Mouse (Mus musculus): ENCODE results near the gene Shmt2.

Shmt2 gene

GRCm38 (mm10) chr10:127534036-127534928 is 12.0 kb upstream of the Shmt2 start, which contains the start of gene Nxph4:
TSS of gene Nxph4 (minus strand) at chr10:127534559.
- DNase-seq (ENCODE audit: low spot score): no peak

DNA sequence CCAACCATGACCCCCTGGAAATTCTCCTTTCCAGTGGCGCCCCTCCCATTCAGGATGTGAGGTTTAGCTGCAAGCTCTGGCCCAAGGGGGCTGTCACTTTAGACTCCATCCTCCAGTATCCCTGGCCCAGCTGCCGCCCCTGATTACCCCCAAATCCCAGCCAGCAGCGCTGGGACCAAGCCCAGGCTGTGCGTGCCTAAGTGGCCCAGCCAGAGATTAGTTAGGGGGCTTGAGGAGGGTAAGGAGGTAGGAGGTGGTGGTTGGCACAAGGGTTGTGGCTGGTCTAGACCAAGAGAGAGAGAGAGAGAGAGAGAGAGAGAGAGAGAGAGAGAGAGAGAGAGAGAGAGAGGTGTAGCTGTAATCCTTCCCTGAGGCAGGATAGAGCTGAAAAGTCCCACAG is 9.3 kb upstream of the Shmt2 start:
- DNase-seq (ENCODE audit: low spot score): no peak

DNA sequence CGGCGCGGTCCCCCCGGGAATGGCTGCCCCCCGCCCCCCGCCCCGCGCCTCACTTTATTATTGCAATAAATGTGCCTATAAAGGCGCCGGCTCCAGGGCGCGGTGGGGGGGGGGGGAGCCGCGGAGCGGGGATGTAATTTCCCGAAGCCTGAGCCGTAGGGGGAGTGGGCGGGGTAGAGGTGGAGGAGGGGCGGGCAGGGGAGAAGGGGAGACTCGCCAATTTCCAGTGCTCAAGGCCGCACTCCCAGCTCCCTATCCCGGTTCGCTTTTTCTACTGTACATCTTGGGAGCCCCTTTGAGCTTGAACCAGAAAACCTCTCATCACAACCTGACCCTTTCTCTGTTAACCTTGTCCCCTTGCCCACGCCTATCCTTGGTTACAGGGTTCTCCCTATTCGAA is 8.7 kb upstream of the Shmt2 start:
- DNase-seq (ENCODE audit: low spot score): no peak

GRCm38 (mm10) chr10:127527481-127527880 is 5.2 kb upstream of the Shmt2 start:
- DNase-seq (ENCODE audit: low spot score): no peak

GRCm38 (mm10) chr10:127526681-127527080 is 4.4 kb upstream of the Shmt2 start:
- no peak for DNase-seq (ENCODE audit: low spot score)

DNA sequence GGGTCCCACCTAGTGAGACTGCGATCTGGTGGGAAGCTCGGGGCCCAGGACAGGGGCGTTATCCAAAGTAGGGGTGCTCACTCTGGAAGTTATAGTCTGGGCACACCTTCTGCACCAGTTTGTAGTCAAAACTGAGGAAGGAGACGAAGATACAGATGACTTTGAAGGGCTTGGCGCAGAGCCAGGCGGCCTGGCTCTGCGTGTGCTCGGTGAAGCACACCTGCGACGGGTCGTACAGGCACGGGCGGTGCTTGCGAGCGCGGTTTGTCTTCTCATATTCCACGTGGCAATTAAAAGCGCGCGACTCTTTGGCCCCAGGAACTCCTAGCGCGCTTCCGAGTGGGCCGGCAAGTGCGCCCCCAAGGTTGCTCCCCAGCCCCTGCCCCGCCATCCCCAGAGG is 3.8 kb upstream of the Shmt2 start:
- DNase-seq (ENCODE audit: low spot score): no peak

GRCm38 (mm10) chr10:127524646-127525255 is 2.5 kb upstream of the Shmt2 start:
- DNase-seq (ENCODE audit: low spot score): no peak

DNA sequence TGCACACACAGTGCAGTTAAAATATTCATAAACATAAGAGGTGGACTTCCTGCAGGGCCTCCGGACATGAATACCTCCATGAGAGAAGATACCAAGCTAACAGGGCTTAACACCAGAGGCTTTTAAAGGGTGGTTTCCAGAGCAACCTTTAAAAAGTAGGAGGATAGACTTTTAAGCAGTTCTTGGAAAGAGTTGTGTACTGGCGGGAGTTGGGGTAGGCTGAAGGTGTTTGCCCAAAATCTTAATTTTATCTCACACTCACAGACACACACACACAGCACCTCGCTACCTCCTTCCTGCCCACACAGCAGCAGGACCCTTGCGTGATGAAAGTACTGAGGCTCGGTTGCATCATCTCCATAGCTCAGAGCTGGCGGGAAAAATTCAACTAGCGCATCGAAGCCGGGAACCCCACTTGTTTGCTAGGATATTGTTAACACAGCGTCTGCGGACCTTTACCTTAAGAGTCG is 598 bp downstream of the Shmt2 start:
- peak; percentile 26 for DNase-seq (ENCODE audit: low spot score)

DNA sequence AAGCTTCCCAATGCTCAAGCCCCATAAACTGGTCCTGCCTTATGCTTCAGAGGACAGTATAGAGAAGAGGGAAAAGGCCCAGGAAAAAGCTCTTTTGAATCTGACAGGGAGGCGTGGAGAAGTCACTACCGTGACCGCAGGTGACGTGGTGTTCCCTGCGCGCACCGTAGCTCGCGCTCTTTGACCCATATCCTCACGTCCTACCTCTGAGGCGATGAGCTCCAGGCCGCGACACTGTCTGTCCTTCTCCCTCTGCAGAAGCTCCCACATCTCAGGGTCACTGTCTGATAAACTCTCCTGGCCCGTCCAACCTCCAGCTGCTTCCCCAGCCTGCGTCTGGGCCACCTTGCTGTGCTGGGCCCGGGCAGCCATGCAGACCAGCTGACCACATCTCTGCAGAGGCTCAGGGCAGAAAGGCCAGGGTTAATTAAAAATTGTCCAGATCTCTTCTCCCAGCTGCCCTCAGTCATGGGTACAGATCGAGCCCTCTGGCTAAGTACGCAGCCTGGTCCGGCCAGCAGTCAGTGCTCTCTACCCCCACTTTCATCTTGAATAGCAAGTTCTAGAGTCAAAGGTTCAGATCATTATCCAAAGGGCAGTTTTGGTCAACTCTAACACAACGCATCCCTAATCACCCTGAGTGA is 1.4 kb downstream of the Shmt2 start:
- DNase-seq (ENCODE audit: low spot score): no peak

DNA sequence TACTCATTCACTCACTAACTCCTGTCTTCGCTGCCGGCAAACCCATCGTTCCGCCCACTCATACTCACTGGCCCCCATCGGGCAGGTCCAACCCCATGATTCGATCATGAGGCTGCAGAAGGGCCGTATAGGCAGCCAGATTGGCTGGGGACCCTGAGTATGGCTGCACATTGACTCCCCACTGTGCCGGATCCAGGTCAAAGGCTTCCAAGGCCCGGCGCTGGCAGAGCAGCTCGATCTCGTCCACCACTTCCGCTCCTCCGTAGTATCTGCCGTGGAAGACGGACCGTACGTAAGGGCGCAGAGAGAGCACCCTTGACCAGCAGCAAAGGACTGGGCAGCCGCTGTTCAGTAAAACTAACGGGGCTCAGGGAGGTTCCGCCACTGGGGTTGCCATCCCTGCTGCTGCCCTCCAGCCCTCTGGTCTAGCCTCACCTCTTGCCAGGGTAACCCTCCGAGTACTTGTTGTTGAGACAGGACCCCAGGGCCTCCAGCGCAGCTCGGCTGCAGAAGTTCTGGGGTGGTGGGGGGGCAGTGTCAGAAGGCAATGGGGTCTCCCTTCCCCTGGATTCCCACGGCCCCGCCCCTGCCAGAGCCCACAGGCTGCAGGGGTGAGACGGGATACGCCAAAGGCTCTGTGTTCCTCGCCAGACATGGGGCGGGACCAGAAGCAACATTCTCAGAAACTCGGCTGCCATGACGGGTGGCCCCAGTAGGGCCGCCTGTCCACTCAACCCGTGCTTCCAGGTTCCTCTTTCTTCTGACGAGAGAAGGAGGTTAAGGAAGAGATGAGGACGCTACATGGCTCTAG is 2.1 kb downstream of the Shmt2 start:
- no peak for DNase-seq (ENCODE audit: low spot score)

GRCm38 (mm10) chr10:127519041-127519701 is 3.1 kb downstream of the Shmt2 start:
- DNase-seq (ENCODE audit: low spot score): no peak

GRCm38 (mm10) chr10:127517941-127518340 is 4.3 kb downstream of the Shmt2 start:
- DNase-seq (ENCODE audit: low spot score): no peak

DNA sequence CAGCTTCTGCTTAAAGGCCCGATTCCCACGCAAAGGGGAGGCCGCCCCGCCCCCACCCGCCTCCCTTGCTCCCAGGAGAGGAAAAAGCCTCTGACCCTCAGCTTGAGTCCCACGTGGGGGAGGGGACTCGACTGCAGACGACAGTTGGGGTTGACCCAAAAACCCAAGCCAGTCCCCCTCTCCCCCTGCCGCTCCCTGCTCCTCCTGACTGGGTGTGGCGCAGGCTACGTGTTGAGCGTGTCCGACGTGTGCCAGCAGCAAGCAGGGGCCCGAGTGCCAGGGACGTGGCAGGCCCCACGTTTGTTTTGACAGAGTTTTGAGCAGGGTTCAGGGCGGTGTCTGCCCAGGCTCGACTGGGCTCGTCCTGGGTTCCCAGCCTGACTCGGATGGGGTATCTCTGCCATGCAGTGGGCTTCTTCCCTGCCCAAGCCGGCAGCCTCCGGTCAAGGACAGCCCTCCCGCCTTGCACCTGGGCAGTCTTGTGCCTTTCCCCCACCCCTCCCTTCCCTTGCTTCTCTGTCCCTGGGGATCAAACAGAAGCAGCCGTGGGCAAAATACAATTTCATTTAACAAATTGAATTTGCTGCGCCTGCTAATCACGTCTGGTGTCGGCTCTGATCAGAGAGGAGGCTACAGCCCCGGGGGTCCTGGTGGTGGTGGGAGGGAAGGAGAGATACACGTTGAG is 5.5 kb downstream of the Shmt2 start:
- no peak for DNase-seq (ENCODE audit: low spot score)

DNA sequence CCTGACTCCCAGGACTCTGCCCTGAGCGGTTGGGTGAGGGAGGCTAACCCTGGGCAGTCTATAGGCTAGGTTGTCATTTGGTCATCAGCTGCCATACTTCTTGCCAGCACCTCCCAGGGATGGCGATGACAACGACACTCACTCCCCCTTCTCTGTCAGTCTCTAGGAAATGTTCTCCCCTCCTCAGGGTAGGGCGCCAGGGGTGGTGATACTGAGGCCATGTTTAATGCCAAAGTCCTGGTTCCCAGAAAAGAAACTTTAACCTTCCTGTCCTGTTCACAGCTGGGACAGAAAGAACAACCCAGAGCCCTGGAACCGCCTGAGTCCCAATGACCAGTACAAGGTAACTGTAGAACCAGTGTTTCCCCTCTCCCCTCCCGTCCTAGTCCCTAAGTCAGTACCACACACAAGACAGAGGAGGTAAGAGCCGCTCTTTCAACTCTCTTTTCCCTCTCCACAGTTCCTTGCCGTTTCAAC is 6.2 kb downstream of the Shmt2 start:
- DNase-seq (ENCODE audit: low spot score): no peak

DNA sequence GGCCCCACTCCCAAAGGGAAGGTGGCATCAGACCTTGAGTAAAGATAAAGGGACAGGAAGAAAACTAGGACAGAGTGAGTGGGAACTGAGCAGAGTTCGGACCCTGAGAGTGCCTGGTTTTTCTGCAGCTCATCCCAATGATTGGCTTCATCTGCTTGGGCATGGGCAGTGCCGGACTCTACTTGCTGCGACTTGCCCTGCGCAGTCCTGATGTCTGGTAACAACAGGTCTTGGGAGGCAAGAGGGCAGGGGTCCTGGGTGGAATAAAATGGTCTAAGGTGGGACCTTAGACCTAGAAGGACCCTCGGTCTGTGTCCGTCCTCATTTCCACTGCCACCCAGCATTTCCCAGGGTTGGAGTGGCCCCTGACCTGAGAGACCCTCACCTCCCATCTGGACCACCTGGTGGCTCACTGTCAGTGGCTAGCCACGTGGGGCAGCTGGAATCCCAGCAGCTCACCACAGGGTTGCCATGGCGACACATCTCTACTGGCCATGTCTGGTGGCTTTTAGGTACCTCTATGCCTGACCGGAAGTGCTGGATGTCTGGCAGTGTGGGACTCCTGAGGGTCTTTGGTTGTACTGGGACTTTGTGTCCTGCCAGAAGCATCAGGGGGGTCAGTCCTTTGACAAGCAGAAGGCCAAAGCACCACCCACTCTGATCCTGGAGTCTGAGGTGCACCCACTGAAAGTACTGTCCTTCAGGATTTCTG is 6.8 kb downstream of the Shmt2 start:
- DNase-seq (ENCODE audit: low spot score): no peak

DNA sequence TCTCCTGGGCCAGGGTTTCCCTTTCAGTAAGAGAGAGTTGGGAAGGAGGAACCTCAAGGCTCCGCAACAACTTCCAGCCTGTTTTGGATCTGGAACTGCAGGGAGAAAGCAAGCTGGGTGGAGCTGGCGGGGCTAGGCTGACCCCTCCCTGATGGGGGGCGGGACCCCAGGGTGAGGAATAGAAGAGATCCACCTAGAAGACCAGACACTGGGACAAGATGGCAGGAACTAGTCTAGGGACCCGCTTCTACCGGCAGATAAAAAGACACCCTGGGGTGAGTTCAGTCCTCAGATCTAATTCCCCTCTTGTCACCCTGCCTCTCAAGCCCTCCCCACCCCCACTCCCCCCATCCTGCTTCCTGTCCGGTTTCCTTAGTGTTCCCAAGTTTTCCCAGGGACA is 7.5 kb downstream of the Shmt2 start, which contains the start of gene Ndufa4l2:
Ndufa4l2 (plus strand) TSS at position 204 of the 400 bp plus-strand sequence.
- no peak for DNase-seq (ENCODE audit: low spot score)

DNA sequence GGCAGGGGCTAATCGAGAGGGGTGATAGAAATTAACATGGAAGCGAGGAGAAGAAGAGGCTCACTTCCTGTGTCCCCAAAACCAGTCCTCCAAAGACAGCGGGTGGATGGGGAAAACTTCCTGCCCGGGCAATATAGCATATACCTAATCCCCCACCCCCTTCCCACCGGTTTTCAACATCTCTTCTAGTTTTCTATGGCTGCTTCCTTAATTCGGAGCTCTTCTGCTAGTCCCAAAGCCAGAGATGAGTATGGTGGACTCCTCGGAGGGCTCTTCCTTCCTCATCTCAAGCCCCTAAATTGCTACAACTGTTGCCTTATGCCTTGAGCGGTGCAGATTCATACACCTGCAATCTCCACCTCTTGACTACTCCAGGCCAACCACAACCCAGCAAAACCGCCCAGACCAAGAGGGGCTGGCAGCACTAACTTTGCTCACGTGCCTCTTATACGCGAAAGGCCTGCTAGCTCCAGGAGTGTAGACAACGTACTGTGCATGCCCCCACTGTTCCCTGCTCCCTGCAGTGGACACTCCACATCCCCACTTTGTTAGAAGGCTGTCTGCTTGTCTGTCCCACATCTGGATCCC is 8.0 kb downstream of the Shmt2 start:
- DNase-seq (ENCODE audit: low spot score): no peak

DNA sequence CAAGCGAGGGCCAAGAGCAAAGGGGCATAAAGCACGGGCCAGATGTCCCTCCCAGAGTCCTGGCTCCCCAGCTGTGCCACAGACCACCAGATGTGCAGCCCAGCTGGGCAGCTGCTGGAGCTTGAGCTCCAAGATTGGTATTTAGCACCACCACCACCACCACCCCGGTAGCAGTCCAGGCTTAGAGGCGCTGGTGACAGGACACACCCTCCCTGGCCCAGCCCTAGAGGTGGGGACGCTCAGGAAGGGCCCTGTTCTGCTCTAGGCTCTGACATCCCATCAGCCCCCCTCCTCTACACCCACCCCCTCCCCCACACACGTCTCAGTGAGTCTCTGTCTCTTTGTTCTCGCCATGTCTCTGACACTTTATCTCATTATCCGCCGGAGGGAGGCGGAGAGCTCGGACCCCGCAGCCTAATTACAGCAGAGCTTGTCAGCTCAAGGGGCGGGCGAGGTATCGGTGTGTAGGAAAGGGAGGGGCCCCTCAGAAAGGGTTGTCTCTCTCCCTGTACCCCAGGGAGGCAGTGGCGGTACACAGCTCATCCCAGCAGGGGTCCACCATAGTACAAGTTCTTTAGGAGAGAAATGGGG is 8.6 kb downstream of the Shmt2 start:
- no peak for DNase-seq (ENCODE audit: low spot score)

DNA sequence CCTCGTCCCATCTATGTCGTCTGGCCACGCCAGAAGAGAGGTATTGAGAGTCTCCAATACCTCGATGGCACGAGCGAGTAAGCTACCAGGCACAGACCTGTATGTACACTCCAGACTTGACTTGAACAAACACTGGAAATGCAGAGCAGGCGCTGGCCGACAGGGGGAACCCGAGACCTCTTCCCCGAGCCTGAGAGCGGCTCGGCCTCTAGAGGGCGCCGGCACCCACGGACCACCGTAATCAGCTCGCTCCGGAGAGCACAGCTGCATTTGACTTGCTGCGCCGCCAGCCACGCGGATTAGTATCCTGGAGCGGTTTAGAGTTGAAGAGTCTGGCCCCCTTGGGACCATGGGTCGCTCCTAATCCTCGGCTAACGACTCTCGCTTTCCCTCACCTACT is 9.4 kb downstream of the Shmt2 start:
- DNase-seq (ENCODE audit: low spot score): peak; percentile 88

Measured in adipocyte (in vitro differentiated cells).